Mouse (Mus musculus): ENCODE data around the gene Fam19a1.

- no peak for TF ChIP-seq POLR2A (IDR thresholded peaks at IDR 0.05; ENCODE audit: low read depth, low read length)
- TF ChIP-seq CTCF (IDR thresholded peaks at IDR 0.05; ENCODE audit: extremely low read depth, insufficient read length, insufficient replicate concordance, low read depth, low read length) = no peak
These were observed 41.9 kb upstream of the Fam19a1 start for GRCm38 (mm10) chr6:96071080-96071479.
